Mouse (Mus musculus) activated CD4-positive, CD25-positive, alpha-beta regulatory T cell, adult 4 months (primary cell): ENCODE results near the gene Emcn. TPM values are rescaled to one million over a fixed set of nuclear protein-coding genes. Genes with fewer than 3 reads are reported as not detected.

Experiments used
- ATAC-seq: one replicate; pipeline ENCODE4 v1.8.0; 2017
- polyA plus RNA-seq, 2 experiments: library from polyadenylated mRNA; unstranded; fragments of 100-300 nt; shearing (Covaris generic); gene quantifications; one replicate each; pipeline ENCODE4 v1.2.1; 2017

Gene Emcn
- under 1 TPM in 1 of 2 experiments, not detected in 1; 0.09 TPM for polyA plus RNA-seq

- no peak for ATAC-seq
Observed at GRCm38 (mm10) chr3:137340938-137341337, at the start of gene Emcn. Gene Emcn, plus strand, starts transcription at chr3:137341067.

- no peak for ATAC-seq
Observed at GRCm38 (mm10) chr3:137293174-137293591, 47.7 kb upstream of the Emcn start.

- ATAC-seq = no peak
Observed at GRCm38 (mm10) chr3:137298230-137298629, 42.6 kb upstream of the Emcn start.

- ATAC-seq = no peak
Observed at GRCm38 (mm10) chr3:137300210-137300609, 40.7 kb upstream of the Emcn start.

- ATAC-seq = no peak
Observed at GRCm38 (mm10) chr3:137301195-137301594, 39.7 kb upstream of the Emcn start.

- no peak for ATAC-seq
Observed at GRCm38 (mm10) chr3:137302804-137303203, 38.1 kb upstream of the Emcn start.

GRCm38 (mm10) chr3:137309959-137310358 is 30.9 kb upstream of the Emcn start:
- ATAC-seq = no peak

GRCm38 (mm10) chr3:137312540-137312939 is 28.3 kb upstream of the Emcn start:
- ATAC-seq = no peak

GRCm38 (mm10) chr3:137313775-137314362 is 27.0 kb upstream of the Emcn start:
- no peak for ATAC-seq

GRCm38 (mm10) chr3:137318371-137318770 is 22.5 kb upstream of the Emcn start:
- ATAC-seq = no peak

GRCm38 (mm10) chr3:137319950-137320349 is 20.9 kb upstream of the Emcn start:
- ATAC-seq = no peak

GRCm38 (mm10) chr3:137322304-137322703 is 18.6 kb upstream of the Emcn start:
- no peak for ATAC-seq

GRCm38 (mm10) chr3:137329898-137330297 is 11.0 kb upstream of the Emcn start:
- ATAC-seq = no peak

GRCm38 (mm10) chr3:137330950-137331349 is 9.9 kb upstream of the Emcn start:
- no peak for ATAC-seq

- ATAC-seq = no peak
Observed at GRCm38 (mm10) chr3:137332531-137332930, 8.3 kb upstream of the Emcn start.

GRCm38 (mm10) chr3:137335957-137336356 is 4.9 kb upstream of the Emcn start:
- ATAC-seq = no peak

- no peak for ATAC-seq
Observed at GRCm38 (mm10) chr3:137343446-137343845, 2.6 kb downstream of the Emcn start.

- no peak for ATAC-seq
Observed at GRCm38 (mm10) chr3:137351882-137352281, 11.0 kb downstream of the Emcn start.

GRCm38 (mm10) chr3:137356697-137357096 is 15.8 kb downstream of the Emcn start:
- no peak for ATAC-seq

GRCm38 (mm10) chr3:137367123-137367825 is 26.4 kb downstream of the Emcn start:
- no peak for ATAC-seq

- no peak for ATAC-seq
Observed at GRCm38 (mm10) chr3:137367826-137368325, 27.0 kb downstream of the Emcn start.

- ATAC-seq = no peak
Observed at GRCm38 (mm10) chr3:137372854-137373253, 32.0 kb downstream of the Emcn start.

- no peak for ATAC-seq
Observed at GRCm38 (mm10) chr3:137382311-137382710, 41.4 kb downstream of the Emcn start.

GRCm38 (mm10) chr3:137395588-137395987 is 54.7 kb downstream of the Emcn start:
- ATAC-seq = no peak
